Mouse (Mus musculus) embryo, embryonic 9.5 days (tissue): ENCODE results near the gene Psmg1.

Source experiments
- DNase-seq: peaks from one replicate; pipeline ENCODE4 v3.0.0-alpha.2; 2017; ENCODE audit errors: extremely low spot score

The Psmg1 gene

GRCm38 (mm10) chr16:95958080-95958479 lies 32.7 kb downstream of the Psmg1 start:
- DNase-seq, result no peak

GRCm38 (mm10) chr16:95956618-95957017 lies 34.1 kb downstream of the Psmg1 start:
- DNase-seq, result no peak

GRCm38 (mm10) chr16:95955716-95956346 lies 34.9 kb downstream of the Psmg1 start:
- no peak for DNase-seq

- no peak for DNase-seq
Observed at GRCm38 (mm10) chr16:95954341-95954740, 36.4 kb downstream of the Psmg1 start.

GRCm38 (mm10) chr16:95953159-95953650 lies 37.6 kb downstream of the Psmg1 start:
- DNase-seq, result no peak

- no peak for DNase-seq
Observed at GRCm38 (mm10) chr16:95951471-95951870, 39.3 kb downstream of the Psmg1 start.

GRCm38 (mm10) chr16:95945389-95946311 lies 45.1 kb downstream of the Psmg1 start:
- DNase-seq, result peak; percentile 59

- no peak for DNase-seq
Observed at GRCm38 (mm10) chr16:95943186-95943585, 47.6 kb downstream of the Psmg1 start.

GRCm38 (mm10) chr16:95941575-95941974 lies 49.2 kb downstream of the Psmg1 start:
- DNase-seq, result no peak

GRCm38 (mm10) chr16:95935495-95935961 lies 55.2 kb downstream of the Psmg1 start:
- DNase-seq, result peak; percentile 35

GRCm38 (mm10) chr16:95932860-95933259 lies 57.9 kb downstream of the Psmg1 start:
- no peak for DNase-seq

- DNase-seq, result no peak
Observed at GRCm38 (mm10) chr16:95931509-95931908, 59.3 kb downstream of the Psmg1 start.
